Mouse (Mus musculus): ENCODE data around the gene Olfr524. TPM values are rescaled to one million over a fixed set of nuclear protein-coding genes. Genes with fewer than 3 reads are reported as not detected.

Gene Olfr524
- total and polyA plus RNA-seq, 2 experiments: not detected

- H3K4me1 ChIP-seq (ENCODE audit: control insufficient read depth, insufficient read depth, low read length): no peaks in the 10 kb centered on the region
- H3K79me2 ChIP-seq (ENCODE audit: control insufficient read depth, insufficient read depth, low read length): no peaks in the 10 kb centered on the region
- no peak overlapping the region for H3K9ac ChIP-seq (ENCODE audit: low read depth, low read length)
- DNase-seq (ENCODE audit: extremely low read depth, low read depth, low spot score): no peak
- H3K36me3 ChIP-seq (ENCODE audit: control insufficient read depth, insufficient read depth, low read length): no peaks in the 10 kb centered on the region
- H3K27me3 ChIP-seq (ENCODE audit: control insufficient read depth, insufficient read depth, low read length): peaks cover 4% of the 10 kb centered on the region; the same call in 1 of the 2 replicates
- TF ChIP-seq POLR2A (IDR thresholded peaks at IDR 0.05; ENCODE audit: extremely low read depth, insufficient read depth, low read length): no peak
- no peak for TF ChIP-seq CTCF (IDR thresholded peaks at IDR 0.05; ENCODE audit: low read depth, low read length)
- no peak overlapping the region for H3K4me3 ChIP-seq (ENCODE audit: insufficient read depth, low read depth, low read length)
- WGBS: 77% methylated on average over 13 of the region's 13 CpGs
- no peak overlapping the region for H3K27ac ChIP-seq (replicated peaks; ENCODE audit: insufficient read depth, low read depth, low read length)
Measured at GRCm38 (mm10) chr7:140224209-140224608, 18.4 kb upstream of the Olfr524 start.

DNA sequence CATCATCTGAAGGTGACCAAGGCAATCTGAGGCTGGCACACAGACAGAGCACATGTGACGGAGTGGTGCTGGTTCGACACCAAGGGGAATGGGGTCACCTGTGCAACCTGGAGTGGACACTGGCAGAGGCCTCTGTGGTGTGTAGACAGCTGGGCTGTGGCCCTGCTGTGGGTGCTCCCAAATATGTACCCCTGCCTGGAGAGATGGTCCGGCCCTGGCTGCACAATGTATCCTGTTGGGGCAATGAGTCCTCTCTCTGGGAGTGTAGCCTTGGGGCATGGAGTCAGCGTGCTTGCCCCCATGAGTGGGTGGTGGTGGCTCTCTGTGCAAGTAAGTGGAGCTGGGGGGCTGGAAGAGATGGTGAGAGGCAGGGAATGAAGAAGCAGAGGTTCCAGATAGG, 14.6 kb upstream of the Olfr524 start:
- 82% methylated on average over 4 of the region's 4 CpGs for WGBS
- Histone ChIP-seq H3K4me1 (ENCODE audit: control insufficient read depth, insufficient read depth, low read length) (no peaks in the 10 kb centered on the region), H3K79me2 (ENCODE audit: control insufficient read depth, insufficient read depth, low read length) (no peaks in the 10 kb centered on the region), H3K4me3 (ENCODE audit: insufficient read depth, low read depth, low read length) (no peak overlapping the region), H3K27me3 (ENCODE audit: control insufficient read depth, insufficient read depth, low read length) (peaks cover 4% of the 10 kb centered on the region; the same call in 1 of the 2 replicates), H3K36me3 (ENCODE audit: control insufficient read depth, insufficient read depth, low read length) (no peaks in the 10 kb centered on the region), H3K9ac (ENCODE audit: low read depth, low read length) (no peak overlapping the region), H3K27ac (replicated peaks; ENCODE audit: insufficient read depth, low read depth, low read length) (no peak overlapping the region)
- DNase-seq (ENCODE audit: extremely low read depth, low read depth, low spot score): no peak
- no peak for TF ChIP-seq CTCF (IDR thresholded peaks at IDR 0.05; ENCODE audit: low read depth, low read length)

DNA sequence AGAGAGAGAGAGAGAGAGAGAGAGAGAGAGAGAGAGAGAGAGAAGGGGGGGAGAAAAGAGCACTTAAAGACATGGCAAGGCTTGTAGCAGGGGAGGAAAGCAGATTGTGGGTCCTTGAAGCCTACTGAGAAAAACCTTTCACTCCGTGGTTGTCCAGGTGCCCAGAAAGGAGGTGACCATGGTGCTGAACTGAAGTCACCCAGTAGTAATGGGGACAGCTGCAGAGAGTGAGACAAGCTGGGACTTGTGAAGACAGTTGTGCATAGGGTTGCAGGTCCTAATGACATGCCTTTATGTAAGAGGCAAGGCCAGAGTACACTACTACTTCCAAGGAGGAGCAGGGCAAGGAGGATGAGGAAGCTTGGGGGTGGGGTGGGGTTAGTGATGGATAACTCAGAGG, 13.5 kb upstream of the Olfr524 start:
- Histone ChIP-seq H3K27me3 (ENCODE audit: control insufficient read depth, insufficient read depth, low read length) (no peaks in the 10 kb centered on the region), H3K4me1 (ENCODE audit: control insufficient read depth, insufficient read depth, low read length) (no peaks in the 10 kb centered on the region), H3K36me3 (ENCODE audit: control insufficient read depth, insufficient read depth, low read length) (no peaks in the 10 kb centered on the region), H3K4me3 (ENCODE audit: insufficient read depth, low read depth, low read length) (no peak overlapping the region), H3K27ac (replicated peaks; ENCODE audit: insufficient read depth, low read depth, low read length) (no peak overlapping the region), H3K79me2 (ENCODE audit: control insufficient read depth, insufficient read depth, low read length) (no peaks in the 10 kb centered on the region), H3K9ac (ENCODE audit: low read depth, low read length) (no peak overlapping the region)
- DNase-seq (ENCODE audit: extremely low read depth, low read depth, low spot score): no peak
- WGBS: 21% methylated on average over 1 of the region's 1 CpGs
- TF ChIP-seq POLR2A (IDR thresholded peaks at IDR 0.05; ENCODE audit: extremely low read depth, insufficient read depth, low read length): no peak
- no peak for TF ChIP-seq CTCF (IDR thresholded peaks at IDR 0.05; ENCODE audit: low read depth, low read length)

DNA sequence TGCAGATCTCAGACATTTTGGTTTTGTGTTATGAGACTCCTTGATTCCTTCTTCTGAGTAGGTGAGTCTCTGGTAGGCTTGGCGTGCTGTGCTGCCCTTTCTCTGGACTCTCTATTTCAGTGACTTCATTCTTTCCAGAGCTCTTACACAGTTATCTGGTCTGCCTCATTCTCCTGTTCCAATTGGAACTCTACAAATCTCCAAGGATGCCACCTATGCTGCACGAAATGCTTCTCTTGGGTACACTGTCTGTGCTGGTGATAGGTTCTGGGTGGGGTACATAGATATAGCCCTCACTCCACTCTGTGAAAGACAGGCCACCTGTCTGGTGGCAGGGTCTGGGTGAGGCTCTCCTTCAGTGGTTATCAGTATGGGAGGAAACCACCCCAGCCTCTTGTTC, 12.2 kb upstream of the Olfr524 start, which contains the start of gene Cd163l1:
TSS of gene Cd163l1 (plus strand) at position 301 of the 400 bp plus-strand sequence.
- Histone ChIP-seq H3K27ac (replicated peaks; ENCODE audit: insufficient read depth, low read depth, low read length) (no peak within 1 kb of the TSS), H3K36me3 (ENCODE audit: control insufficient read depth, insufficient read depth, low read length) (no peaks in the 10 kb centered on the region), H3K4me3 (ENCODE audit: insufficient read depth, low read depth, low read length) (no peak within 1 kb of the TSS), H3K4me1 (ENCODE audit: control insufficient read depth, insufficient read depth, low read length) (no peaks in the 10 kb centered on the region), H3K79me2 (ENCODE audit: control insufficient read depth, insufficient read depth, low read length) (no peaks in the 10 kb centered on the region), H3K9ac (ENCODE audit: low read depth, low read length) (no peak within 1 kb of the TSS), H3K27me3 (ENCODE audit: control insufficient read depth, insufficient read depth, low read length) (no peaks in the 10 kb centered on the region)
- DNase-seq (ENCODE audit: extremely low read depth, low read depth, low spot score): no peak
- no peak for TF ChIP-seq CTCF (IDR thresholded peaks at IDR 0.05; ENCODE audit: low read depth, low read length)
- no peak for TF ChIP-seq POLR2A (IDR thresholded peaks at IDR 0.05; ENCODE audit: extremely low read depth, insufficient read depth, low read length)
- 79% methylated on average over 2 of the region's 2 CpGs for WGBS

GRCm38 (mm10) chr7:140213841-140214240, 8.1 kb upstream of the Olfr524 start:
- no peak overlapping the region for H3K4me3 ChIP-seq (ENCODE audit: insufficient read depth, low read depth, low read length)
- DNase-seq (ENCODE audit: extremely low read depth, low read depth, low spot score): no peak
- H3K27me3 ChIP-seq (ENCODE audit: control insufficient read depth, insufficient read depth, low read length): no peaks in the 10 kb centered on the region
- no peaks in the 10 kb centered on the region for H3K36me3 ChIP-seq (ENCODE audit: control insufficient read depth, insufficient read depth, low read length)
- H3K79me2 ChIP-seq (ENCODE audit: control insufficient read depth, insufficient read depth, low read length): no peaks in the 10 kb centered on the region
- TF ChIP-seq POLR2A (IDR thresholded peaks at IDR 0.05; ENCODE audit: extremely low read depth, insufficient read depth, low read length) (no peak), CTCF (IDR thresholded peaks at IDR 0.05; ENCODE audit: low read depth, low read length) (no peak)
- H3K9ac ChIP-seq (ENCODE audit: low read depth, low read length): no peak overlapping the region
- H3K27ac ChIP-seq (replicated peaks; ENCODE audit: insufficient read depth, low read depth, low read length): no peak overlapping the region
- no peaks in the 10 kb centered on the region for H3K4me1 ChIP-seq (ENCODE audit: control insufficient read depth, insufficient read depth, low read length)
- 82% methylated on average over 5 of the region's 5 CpGs for WGBS

DNA sequence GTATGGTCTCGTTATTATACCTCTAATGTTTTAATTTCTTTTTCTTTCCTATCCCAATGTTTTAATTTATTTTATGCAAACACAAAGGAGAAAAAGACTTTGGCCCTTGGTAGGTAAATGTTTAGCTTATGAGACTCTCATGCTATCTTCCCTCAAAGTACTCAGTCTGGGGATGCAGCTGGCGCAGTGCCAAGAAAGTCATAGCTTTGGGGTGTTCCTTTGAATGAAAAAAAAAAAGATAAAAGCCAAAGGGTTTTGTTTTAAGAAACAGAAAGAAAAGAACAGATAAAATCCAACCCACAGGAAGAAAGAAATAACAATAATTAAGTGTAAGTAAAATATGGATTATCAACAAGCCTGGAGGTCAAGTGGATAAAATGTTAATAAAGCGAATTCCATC, 2.9 kb upstream of the Olfr524 start:
- H3K36me3 ChIP-seq (ENCODE audit: control insufficient read depth, insufficient read depth, low read length): no peaks in the 10 kb centered on the region
- no peaks in the 10 kb centered on the region for H3K79me2 ChIP-seq (ENCODE audit: control insufficient read depth, insufficient read depth, low read length)
- H3K4me1 ChIP-seq (ENCODE audit: control insufficient read depth, insufficient read depth, low read length): no peaks in the 10 kb centered on the region
- H3K9ac ChIP-seq (ENCODE audit: low read depth, low read length): no peak overlapping the region
- TF ChIP-seq CTCF (IDR thresholded peaks at IDR 0.05; ENCODE audit: low read depth, low read length) (no peak), POLR2A (IDR thresholded peaks at IDR 0.05; ENCODE audit: extremely low read depth, insufficient read depth, low read length) (no peak)
- 75% methylated on average over 3 of the region's 3 CpGs for WGBS
- no peak overlapping the region for H3K4me3 ChIP-seq (ENCODE audit: insufficient read depth, low read depth, low read length)
- no peak overlapping the region for H3K27ac ChIP-seq (replicated peaks; ENCODE audit: insufficient read depth, low read depth, low read length)
- no peak for DNase-seq (ENCODE audit: extremely low read depth, low read depth, low spot score)
- no peaks in the 10 kb centered on the region for H3K27me3 ChIP-seq (ENCODE audit: control insufficient read depth, insufficient read depth, low read length)

Data from liver, adult 2 months (tissue).